Mouse (Mus musculus): Measurements from ENCODE around the gene Arhgap4.

Gene Arhgap4

DNA sequence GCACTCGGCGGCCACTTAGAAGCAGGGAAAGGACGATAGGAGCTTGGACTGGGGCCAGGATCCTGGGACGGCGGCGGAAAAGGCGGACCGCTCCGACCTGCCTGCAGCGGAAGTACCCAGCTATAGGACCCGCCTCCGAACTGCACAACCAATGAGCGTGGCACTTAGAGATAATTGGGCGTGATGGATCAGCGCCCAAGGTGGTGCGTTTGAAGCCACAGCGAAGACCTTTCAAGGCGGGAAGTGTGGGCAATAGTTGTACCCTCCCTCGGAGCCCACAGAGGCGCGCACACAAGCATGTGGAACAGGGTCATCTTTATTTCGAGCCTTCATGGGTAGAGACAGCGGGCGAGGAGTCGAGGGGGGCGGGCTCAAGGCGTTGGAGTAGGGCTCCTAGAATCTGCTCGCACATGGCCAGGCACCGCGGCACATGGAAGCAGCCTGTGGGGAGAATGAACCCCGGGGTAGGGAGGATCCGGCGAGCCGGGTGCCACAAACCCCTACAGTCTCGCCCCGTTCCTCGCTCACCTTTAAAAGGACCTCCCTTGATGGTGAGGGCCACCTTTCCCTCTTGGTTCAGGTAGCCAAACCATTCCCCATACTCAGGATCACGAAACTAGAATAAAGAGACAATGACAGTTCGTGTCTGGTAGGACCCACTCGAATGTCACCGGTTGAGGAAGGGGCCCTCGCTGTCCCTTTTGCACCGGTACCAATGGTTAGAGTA is at the start of gene Arhgap4, which contains the start of gene Naa10:
Gene Arhgap4, minus strand, starts transcription at position 48 of the 727 bp plus-strand sequence.
Gene Naa10, minus strand, starts transcription at position 122 of the 727 bp plus-strand sequence.
- peak; percentile 95 for DNase-seq (ENCODE audit: low read depth, low spot score)

GRCm38 (mm10) chrX:73970781-73971180 is 49.1 kb upstream of the Arhgap4 start:
- DNase-seq (ENCODE audit: low read depth, low spot score) = no peak

- DNase-seq (ENCODE audit: low read depth, low spot score) = peak; percentile 40
Measured at GRCm38 (mm10) chrX:73969729-73970128, 48.1 kb upstream of the Arhgap4 start.

- no peak for DNase-seq (ENCODE audit: low read depth, low spot score)
Measured at GRCm38 (mm10) chrX:73969167-73969566, 47.5 kb upstream of the Arhgap4 start.

DNA sequence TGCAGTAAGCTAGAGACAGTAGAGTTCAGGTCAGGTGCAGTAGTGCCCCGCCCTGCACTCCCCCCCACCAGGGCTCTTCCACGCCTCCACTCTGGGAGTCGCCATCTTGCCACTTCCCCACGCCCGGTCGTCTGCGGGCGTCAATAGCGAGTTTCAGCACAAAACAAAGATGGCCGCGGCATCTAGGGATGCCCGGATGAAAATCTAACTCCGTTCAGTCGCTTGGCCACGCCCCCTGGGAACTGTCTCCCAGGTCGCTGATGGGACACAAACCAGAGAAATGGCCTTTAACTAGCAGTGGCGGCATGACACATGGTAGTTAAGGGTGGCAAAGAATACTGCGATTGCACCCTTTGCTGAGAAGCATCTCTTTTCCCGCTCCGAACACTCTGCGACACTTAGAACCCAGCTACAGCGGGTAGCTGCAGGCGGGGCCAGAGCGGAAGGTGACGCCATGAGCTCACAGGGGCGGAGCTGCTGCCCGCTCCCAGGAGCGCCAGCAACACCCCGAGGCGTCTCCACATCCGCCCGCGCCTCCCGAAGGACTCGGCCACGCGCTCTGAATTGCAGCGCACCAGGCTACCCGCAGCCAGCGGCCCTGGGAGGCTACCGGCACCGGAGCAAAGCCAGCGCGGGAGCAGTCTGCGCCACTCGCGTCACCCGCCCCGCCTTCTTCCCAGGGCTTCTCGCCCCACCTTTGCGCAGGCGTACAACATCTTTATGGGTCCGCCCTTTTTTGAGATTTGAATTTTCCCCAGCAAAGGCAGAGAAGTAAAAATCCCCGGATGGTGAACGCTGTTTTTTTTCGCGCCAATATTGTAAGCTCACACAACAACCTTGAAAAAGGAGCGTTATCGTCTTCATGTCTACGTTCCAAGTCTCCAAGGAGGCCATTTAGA is 45.8 kb upstream of the Arhgap4 start:
- DNase-seq (ENCODE audit: low read depth, low spot score) = peak; percentile 93

GRCm38 (mm10) chrX:73966248-73967176 is 44.8 kb upstream of the Arhgap4 start, which contains the start of gene Hcfc1:
TSS of gene Hcfc1 (minus strand) at chrX:73966357.
- DNase-seq (ENCODE audit: low read depth, low spot score) = peak; percentile 85

DNA sequence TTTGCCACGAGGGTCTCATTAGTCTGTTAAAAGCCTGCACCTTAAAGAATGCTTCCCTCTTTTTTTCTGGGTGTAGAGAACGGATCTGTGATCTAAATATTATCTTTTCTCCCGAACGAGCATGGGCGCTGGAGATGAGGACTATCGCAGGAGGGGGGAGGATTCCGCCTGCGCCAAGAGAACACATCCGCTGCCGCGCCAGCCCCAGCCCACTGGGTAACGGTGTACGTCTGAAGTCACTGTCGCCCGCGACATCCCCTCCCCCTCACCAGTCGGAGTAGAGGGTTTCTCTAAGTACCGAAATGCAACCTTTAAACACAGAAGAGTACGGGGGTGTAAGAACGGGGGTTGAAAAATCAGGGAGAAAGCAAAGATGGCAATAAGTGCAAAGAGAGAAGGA is 43.6 kb upstream of the Arhgap4 start:
- peak; percentile 31 for DNase-seq (ENCODE audit: low read depth, low spot score)

DNA sequence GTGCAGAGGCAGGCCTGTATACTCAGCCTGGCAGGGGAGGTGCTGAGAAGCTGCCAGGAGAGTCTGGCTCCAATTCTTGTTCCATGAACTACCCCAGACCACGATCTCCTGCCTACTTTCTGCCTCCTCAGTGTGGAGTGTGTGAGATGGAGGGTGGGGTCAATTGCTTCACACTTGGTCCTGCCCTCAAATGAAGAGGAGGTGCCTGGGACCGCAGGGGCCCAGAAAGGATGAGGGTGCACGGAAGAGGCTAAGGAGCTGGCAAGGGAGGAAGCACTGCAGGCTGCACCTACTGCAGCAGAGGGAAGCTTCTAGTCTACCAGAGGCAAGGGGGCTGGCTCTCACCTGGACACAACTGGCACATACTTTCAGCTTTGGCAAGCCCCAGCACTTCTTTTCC is 42.7 kb upstream of the Arhgap4 start:
- DNase-seq (ENCODE audit: low read depth, low spot score) = peak; percentile 28

- DNase-seq (ENCODE audit: low read depth, low spot score) = no peak
Measured at GRCm38 (mm10) chrX:73954988-73955387, 33.3 kb upstream of the Arhgap4 start.

- no peak for DNase-seq (ENCODE audit: low read depth, low spot score)
Measured at GRCm38 (mm10) chrX:73952603-73953002, 30.9 kb upstream of the Arhgap4 start.

GRCm38 (mm10) chrX:73949341-73949740 is 27.7 kb upstream of the Arhgap4 start:
- no peak for DNase-seq (ENCODE audit: low read depth, low spot score)

- DNase-seq (ENCODE audit: low read depth, low spot score) = peak; percentile 68
Measured at GRCm38 (mm10) chrX:73948647-73949046, 27.0 kb upstream of the Arhgap4 start.

DNA sequence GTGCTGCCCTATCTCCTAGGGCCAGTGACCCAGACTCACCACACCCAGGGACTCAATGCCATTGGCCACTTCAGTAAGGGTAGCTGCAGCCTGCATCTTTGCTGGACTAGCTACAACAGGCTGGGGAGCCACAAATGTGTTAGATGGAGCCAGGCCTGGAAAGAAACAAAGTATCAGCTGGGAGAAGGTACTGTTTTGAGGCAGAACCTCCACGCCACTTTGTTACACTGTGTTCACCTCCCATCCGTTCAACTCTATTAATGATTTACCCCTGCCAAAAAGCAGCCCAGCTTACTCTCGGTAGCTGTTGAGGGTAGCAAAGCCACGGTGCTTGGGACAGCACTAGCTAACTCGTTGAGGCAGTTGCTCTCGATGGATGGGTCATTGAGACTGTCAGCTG is 25.2 kb upstream of the Arhgap4 start:
- no peak for DNase-seq (ENCODE audit: low read depth, low spot score)

- DNase-seq (ENCODE audit: low read depth, low spot score) = no peak
Measured at GRCm38 (mm10) chrX:73942294-73942693, 20.6 kb upstream of the Arhgap4 start.

DNA sequence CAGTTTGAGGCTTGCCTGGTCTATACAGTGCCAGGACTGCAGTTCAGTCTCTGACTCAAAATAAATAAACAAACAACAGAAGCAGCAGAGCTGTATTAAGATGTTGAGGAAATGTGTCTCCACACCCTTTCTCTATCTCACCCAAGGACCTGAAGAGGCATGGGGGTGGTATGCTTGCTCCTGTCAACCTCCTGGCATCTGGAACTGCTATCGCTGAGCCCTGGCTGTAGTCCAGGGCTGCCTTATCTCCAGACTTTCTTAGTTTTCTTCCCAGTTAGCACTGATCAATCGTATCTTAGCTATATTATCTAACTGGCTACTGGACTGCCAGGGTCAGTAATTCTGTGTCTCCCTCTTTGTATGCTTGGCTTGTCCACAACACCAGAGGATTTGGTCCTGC is 20.2 kb upstream of the Arhgap4 start:
- no peak for DNase-seq (ENCODE audit: low read depth, low spot score)

- DNase-seq (ENCODE audit: low read depth, low spot score) = peak; percentile 15
Measured at GRCm38 (mm10) chrX:73931871-73932270, 10.2 kb upstream of the Arhgap4 start.

DNA sequence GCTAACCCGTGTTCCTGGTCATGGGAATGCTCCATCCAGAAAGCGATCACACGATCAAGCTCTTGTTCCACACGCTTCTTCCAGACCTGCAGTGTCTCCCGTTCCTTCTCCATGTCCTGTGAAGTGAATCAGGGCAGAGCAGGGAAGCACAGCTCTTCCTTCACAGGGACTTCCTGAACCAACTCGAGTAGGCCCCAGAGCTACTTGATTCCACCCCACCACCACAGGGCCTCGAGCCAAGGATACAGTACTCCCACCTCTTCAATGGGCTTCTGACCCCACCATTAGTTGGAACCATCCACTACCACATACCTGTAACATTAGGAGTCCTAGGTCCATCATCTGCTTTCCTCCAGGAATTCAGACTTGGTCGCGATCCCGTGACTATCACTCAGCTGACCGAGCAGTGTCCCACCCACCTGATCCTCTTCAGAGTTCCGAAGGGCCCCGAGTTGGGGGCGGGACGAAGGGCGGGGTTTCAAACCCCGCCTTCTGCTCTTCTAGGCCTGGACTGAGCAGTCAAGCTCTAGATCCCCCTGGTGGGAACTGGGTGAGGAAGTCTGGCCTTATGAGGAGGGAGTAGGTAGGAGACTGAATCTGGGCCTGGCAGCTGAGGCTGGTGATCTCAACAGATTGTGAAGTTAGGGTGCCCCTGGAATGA is 8.9 kb upstream of the Arhgap4 start, which contains the start of gene Renbp:
Gene Renbp, minus strand, starts transcription at position 449 of the 661 bp plus-strand sequence.
- DNase-seq (ENCODE audit: low read depth, low spot score) = peak; percentile 94

- no peak for DNase-seq (ENCODE audit: low read depth, low spot score)
Measured at GRCm38 (mm10) chrX:73922550-73922882, 846 bp upstream of the Arhgap4 start.

DNA sequence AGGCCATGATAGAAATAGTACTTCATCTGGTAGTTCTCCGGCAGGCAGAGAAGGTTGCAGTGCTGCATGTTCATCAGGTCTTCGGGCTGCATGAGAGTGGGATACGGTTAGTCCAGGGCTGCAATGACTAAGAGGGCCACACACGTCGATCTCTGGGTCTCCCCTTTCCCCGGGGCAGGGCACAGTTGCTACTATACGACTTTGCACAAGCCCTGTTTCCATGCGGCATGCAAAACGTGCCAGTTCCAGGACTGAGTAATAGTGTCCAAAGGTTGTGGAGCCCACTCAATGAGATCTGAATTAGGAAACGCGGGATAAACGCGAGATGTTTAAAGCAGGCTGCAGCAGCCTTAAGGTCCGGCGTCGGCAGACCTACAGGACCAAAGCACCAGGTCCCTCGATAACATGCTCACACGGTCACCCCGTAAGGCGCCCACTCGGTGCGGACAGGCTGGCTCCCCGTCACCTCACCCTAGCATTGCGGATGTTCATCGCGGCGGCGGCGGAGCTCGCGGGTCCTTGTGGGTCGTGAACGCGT is 316 bp downstream of the Arhgap4 start:
- DNase-seq (ENCODE audit: low read depth, low spot score) = no peak

DNA sequence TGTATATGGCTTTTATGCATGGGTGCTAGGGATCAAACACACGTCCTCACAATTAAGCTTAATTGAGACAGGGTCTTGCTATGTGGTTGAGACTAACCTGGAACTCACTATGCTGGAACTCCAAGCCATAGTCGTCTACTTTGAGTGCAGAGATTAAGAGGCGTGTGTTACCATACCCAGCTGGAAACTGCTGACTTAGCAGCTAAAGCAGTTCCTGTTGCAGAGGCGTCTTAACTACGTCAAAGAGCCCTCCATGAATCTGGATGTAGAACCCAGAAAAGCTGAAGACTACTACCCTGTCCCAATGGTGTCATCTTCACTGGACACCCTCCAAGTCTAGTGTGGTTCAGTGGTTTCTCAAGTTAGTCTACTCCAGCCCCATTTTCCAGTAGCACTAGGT is 3.0 kb downstream of the Arhgap4 start:
- DNase-seq (ENCODE audit: low read depth, low spot score) = no peak

DNA sequence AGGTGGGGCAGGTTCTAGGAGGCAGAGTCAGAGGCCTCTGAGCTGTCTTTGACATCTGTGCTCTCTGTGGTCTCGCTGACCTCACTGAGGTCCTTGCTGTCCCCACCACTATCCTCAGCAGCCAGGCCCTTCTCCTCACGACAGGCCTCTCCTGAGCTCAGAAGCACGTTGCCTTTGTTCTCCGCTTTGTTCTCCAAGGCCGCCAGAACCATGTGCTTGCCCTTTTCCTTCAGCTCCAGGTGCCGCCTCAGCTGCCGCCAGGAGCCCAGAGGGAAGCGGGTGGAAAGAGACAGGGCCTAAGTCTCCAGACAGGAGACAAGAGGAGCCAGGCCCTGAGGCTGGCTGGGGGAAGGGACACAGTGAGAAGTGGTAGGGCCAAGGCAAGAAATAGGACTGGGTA is 4.7 kb downstream of the Arhgap4 start:
- no peak for DNase-seq (ENCODE audit: low read depth, low spot score)

All from R1 (cell line).